Mouse (Mus musculus) splenic B cell, adult 2 months (primary cell): ENCODE measurements around the gene Speer4c.
"Not testable (repeated sequence)": the region's sequence is repeated elsewhere in the genome, so short reads cannot be mapped to it uniquely, and the experiment has no call there.

ENCODE experiments used
- DNase-seq: peaks from one replicate; pipeline ENCODE4 v3.0.0-alpha.2; 2011; ENCODE audit warnings: low read depth, low spot score
- H3K27me3 ChIP-seq: 2 replicates; pipeline ENCODE4 v1.6.1; 2012; ENCODE audit warnings: mild to moderate bottlenecking, low read length, moderate library complexity, mixed read lengths; ENCODE audit not compliant: control insufficient read depth, poor library complexity, insufficient read depth, severe bottlenecking
- H3K36me3 ChIP-seq: 2 replicates; pipeline ENCODE4 v1.6.1; 2012; ENCODE audit warnings: mild to moderate bottlenecking, low read length, moderate library complexity, mixed read lengths; ENCODE audit not compliant: control insufficient read depth, poor library complexity, insufficient read depth, severe bottlenecking

Speer4c gene

DNA sequence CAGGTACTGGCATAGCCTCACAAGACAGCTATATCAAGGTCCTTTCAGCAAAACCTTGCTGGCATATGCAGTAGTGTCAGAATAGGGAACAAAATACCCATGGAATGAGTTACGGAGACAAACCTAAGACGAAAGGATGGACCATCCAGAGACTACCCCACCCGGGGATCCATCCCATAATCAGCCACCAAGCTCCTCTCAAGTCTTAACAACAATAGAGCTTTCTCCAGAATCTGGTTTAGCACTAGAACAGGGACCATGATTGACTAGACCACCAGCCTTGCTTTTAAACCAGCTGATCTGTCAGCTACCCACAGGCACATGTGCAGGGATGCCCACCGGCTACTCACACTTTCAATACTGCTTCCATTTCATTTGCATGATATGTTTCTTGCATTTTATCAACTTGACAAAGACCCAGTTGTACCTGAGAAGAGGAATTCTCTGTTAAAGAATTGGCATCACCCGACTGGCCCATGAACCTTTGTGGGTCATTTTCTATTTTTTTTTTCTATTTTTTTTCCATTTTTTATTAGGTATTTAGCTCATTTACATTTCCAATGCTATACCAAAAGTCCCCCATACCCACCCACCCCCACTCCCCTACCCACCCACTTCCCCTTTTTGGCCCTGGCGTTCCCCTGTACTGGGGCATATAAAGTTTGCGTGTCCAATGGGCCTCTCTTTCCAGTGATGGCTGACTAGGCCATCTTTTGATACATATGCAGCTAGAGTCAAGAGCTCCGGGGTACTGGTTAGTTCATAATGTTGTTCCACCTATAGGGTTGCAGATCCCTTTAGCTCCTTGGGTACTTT is 39.4 kb downstream of the Speer4c start:
- H3K36me3 ChIP-seq, DNase-seq, H3K27me3 ChIP-seq: not testable (repeated sequence)

DNA sequence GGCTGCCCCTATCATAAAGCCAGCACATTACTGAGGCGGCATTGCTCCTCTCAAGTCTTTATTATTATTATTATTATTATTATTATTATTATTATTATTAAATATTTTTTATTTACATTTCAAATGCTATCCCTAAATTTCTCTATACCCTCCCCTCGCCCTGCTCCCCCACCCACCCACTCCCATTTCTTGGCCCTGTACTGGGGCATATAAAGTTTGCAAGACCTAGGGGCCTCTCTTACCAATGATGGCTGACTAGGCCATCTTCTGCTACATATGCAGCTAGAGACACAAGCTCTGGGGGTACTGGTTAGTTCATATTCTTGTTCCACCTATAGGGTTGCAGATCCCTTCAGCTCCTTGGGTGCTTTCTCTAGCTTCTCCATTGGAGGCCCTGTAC is 40.1 kb downstream of the Speer4c start:
- H3K27me3 ChIP-seq, H3K36me3 ChIP-seq, DNase-seq: not testable (repeated sequence)

GRCm38 (mm10) chr5:15670789-15671188 is 43.3 kb downstream of the Speer4c start:
- H3K36me3 ChIP-seq, H3K27me3 ChIP-seq, DNase-seq: not testable (repeated sequence)

- DNase-seq, H3K36me3 ChIP-seq, H3K27me3 ChIP-seq: not testable (repeated sequence)
Observed at GRCm38 (mm10) chr5:15663847-15664246, 50.2 kb downstream of the Speer4c start.
